Comparison of ENCODE assay signal across 8 mouse cellular contexts in the genomic region with DNA sequence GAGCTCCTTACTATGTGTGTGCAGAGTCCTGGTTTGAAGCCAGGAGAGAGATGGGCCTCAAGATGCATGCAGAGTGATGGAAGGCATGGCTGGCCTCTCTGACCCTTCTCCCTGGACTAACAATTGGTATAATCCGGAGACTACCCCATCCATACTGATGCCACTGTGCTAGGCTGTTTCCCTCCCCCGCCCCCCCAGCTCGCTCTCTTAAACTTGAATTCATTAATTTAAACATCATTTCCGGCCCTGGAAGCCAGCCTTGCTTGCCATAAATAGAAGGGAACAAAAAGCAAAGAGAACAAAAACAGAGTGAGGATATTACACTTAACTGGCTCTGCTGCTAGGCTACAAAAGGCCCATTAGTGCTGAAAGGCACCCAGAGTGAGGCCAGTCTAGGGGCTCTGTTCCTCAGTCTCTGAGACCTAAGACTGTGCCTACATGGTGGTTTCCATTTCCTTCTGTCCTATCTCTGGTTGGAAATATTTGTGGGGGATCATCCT. TPM values are rescaled to one million over a fixed set of nuclear protein-coding genes. Genes with fewer than 3 reads are reported as not detected.
DNase-seq lines count a peak whose midpoint lies in the region; ATAC-seq and TF ChIP-seq lines count a peak whose summit lies in the region.

No protein-coding gene starts in this region.

- 0 out of 2 replicates have a peak, but pooled peaks cover 3% of the 10 kb centered on the region for H3K36me3 ChIP-seq in embryonic facial prominence, embryonic 14.5 days (ENCODE audit: control insufficient read depth, insufficient read depth, low read length)
- no peaks in the 10 kb centered on the region for H3K36me3 ChIP-seq in hindbrain, embryonic 12.5 days
- H3K36me3 ChIP-seq in liver, embryonic 13.5 days: no peaks in the 10 kb centered on the region

- peak; percentile 63 for DNase-seq in embryonic facial prominence, embryonic 14.5 days (ENCODE audit: low spot score)
- DNase-seq in liver, embryonic 13.5 days: no peak
- DNase-seq in spleen, postnatal 36 days (ENCODE audit: low spot score in 2 of 2): no peak
- DNase-seq in MN1 (ENCODE audit: low spot score): no peak

- no peaks in the 10 kb centered on the region for H3K27me3 ChIP-seq in embryonic facial prominence, embryonic 14.5 days (replicated peaks; ENCODE audit: control insufficient read depth, insufficient read depth, low read length)
- no peaks in the 10 kb centered on the region for H3K27me3 ChIP-seq in hindbrain, embryonic 12.5 days
- no peaks in the 10 kb centered on the region for H3K27me3 ChIP-seq in liver, embryonic 13.5 days

- no peak for TF ChIP-seq POLR2A in olfactory bulb, adult 2 months (IDR thresholded peaks at IDR 0.05; ENCODE audit: insufficient read depth, low read depth, low read length)

- H3K27ac ChIP-seq in embryonic facial prominence, embryonic 14.5 days (replicated peaks; ENCODE audit: low read depth, low read length): peak overlapping the region; percentile 83
- peak overlapping the region; percentile 88 for H3K27ac ChIP-seq in hindbrain, embryonic 12.5 days
- H3K27ac ChIP-seq in liver, embryonic 13.5 days: peak overlapping the region; percentile 56
- H3K27ac ChIP-seq in olfactory bulb, adult 2 months (ENCODE audit: insufficient read depth, low read depth, low read length): peak overlapping the region; percentile 96

- no peak overlapping the region for H3K4me3 ChIP-seq in embryonic facial prominence, embryonic 14.5 days (ENCODE audit: low read depth, low read length)
- H3K4me3 ChIP-seq in hindbrain, embryonic 12.5 days: no peak overlapping the region
- H3K4me3 ChIP-seq in liver, embryonic 13.5 days (replicated peaks): no peak overlapping the region
- H3K4me3 ChIP-seq in olfactory bulb, adult 2 months (ENCODE audit: insufficient read depth, low read depth, low read length): no peak overlapping the region

- peaks cover 22% of the 10 kb centered on the region for H3K4me1 ChIP-seq in embryonic facial prominence, embryonic 14.5 days (ENCODE audit: control insufficient read depth, insufficient read depth, low read length)
- H3K4me1 ChIP-seq in hindbrain, embryonic 12.5 days: peaks cover 26% of the 10 kb centered on the region
- H3K4me1 ChIP-seq in liver, embryonic 13.5 days (replicated peaks): peaks cover 37% of the 10 kb centered on the region
- peaks cover 25% of the 10 kb centered on the region for H3K4me1 ChIP-seq in olfactory bulb, adult 2 months (ENCODE audit: control insufficient read depth, insufficient read depth, low read length)

- peak; percentile 53 for ATAC-seq in common myeloid progenitor, adult 5-6 weeks (replicated peaks; ENCODE audit: low read depth, poor library complexity, severe bottlenecking)
- ATAC-seq in embryonic facial prominence, embryonic 14.5 days (ENCODE audit: low read depth): peak; percentile 48; the same call in 1 of the 2 replicates
- ATAC-seq in hindbrain, embryonic 12.5 days (ENCODE audit: low FRiP score): peak; percentile 62; the same call in 1 of the 2 replicates
- ATAC-seq in liver, embryonic 13.5 days (ENCODE audit: low read depth): peak; percentile 18; the same call in 1 of the 2 replicates
- ATAC-seq in erythroid progenitor cell, adult 5-6 weeks (replicated peaks; ENCODE audit: low FRiP score, poor library complexity, severe bottlenecking): no peak

- H3K9me3 ChIP-seq in embryonic facial prominence, embryonic 14.5 days (ENCODE audit: control insufficient read depth, low read length): no peaks in the 10 kb centered on the region
- no peaks in the 10 kb centered on the region for H3K9me3 ChIP-seq in hindbrain, embryonic 12.5 days (replicated peaks)
- H3K9me3 ChIP-seq in liver, embryonic 13.5 days (replicated peaks): no peaks in the 10 kb centered on the region

- peak overlapping the region; percentile 29 for H3K4me2 ChIP-seq in embryonic facial prominence, embryonic 14.5 days (ENCODE audit: low read depth, low read length)
- no peak overlapping the region; the same call in 1 of the 2 replicates for H3K4me2 ChIP-seq in hindbrain, embryonic 12.5 days (replicated peaks)
- no peak overlapping the region for H3K4me2 ChIP-seq in liver, embryonic 13.5 days

- H3K9ac ChIP-seq in embryonic facial prominence, embryonic 14.5 days (ENCODE audit: low read depth, low read length): 0 out of 2 replicates have a peak overlapping the region, but pooled peaks have one; percentile 8
- no peak overlapping the region for H3K9ac ChIP-seq in hindbrain, embryonic 12.5 days
- no peak overlapping the region for H3K9ac ChIP-seq in liver, embryonic 13.5 days

- no peak for TF ChIP-seq CTCF in olfactory bulb, adult 2 months (IDR thresholded peaks at IDR 0.05; ENCODE audit: insufficient read depth, low read depth, low read length)

- whole genome bisulfite sequencing in embryonic facial prominence, embryonic 14.5 days: 54% methylated on average over 4 of the region's 4 CpGs
- whole genome bisulfite sequencing in hindbrain, embryonic 12.5 days: 26% methylated on average over 4 of the region's 4 CpGs
- WGBS in liver, embryonic 13.5 days (ENCODE audit: insufficient replicate concordance): 65% methylated on average over 4 of the region's 4 CpGs
- whole genome bisulfite sequencing in olfactory bulb, adult 2 months: 2% methylated on average over 4 of the region's 4 CpGs

RNA-seq across cellular contexts. Expression of a gene that starts 9.0 kb away (rescaled TPM):
- 8.3 and 37.4 TPM in 2 replicates for total RNA-seq in common myeloid progenitor, adult 5-6 weeks (2017)
- 37.9 and 40.1 TPM in 2 replicates for polyA plus RNA-seq in embryonic facial prominence, embryonic 14.5 days (2014; fragmentation: Nextera tagmentation; extraction: Ambion mirVana)
- polyA plus RNA-seq in hindbrain, embryonic 12.5 days (2016; fragmentation: Nextera tagmentation; extraction: Ambion mirVana): 20.5 and 25.5 TPM in 2 replicates
- 2.2 and 3.3 TPM in 2 replicates for polyA plus RNA-seq in liver, embryonic 13.5 days (2015; fragmentation: Nextera tagmentation; extraction: Ambion mirVana)
- polyA plus RNA-seq in olfactory bulb, adult 2 months (2012; ENCODE audit: insufficient read depth, insufficient read length, low replicate concordance, missing spikeins): not detected in 2 replicates
- 11.3 and 11.9 TPM in 2 replicates for total RNA-seq in erythroid progenitor cell, adult 5-6 weeks (2015; ENCODE audit: low replicate concordance)
- total RNA-seq in erythroid progenitor cell, adult 5-6 weeks (2017; ENCODE audit: low replicate concordance): 11.7 and 22.5 TPM in 2 replicates

RNA-seq across cellular contexts. Expression of a gene that starts 24.6 kb away (rescaled TPM):
- total RNA-seq in common myeloid progenitor, adult 5-6 weeks (2017): 0.05 TPM in 1 of 2 replicates, not detected in the other
- 2.8 and 2.9 TPM in 2 replicates for polyA plus RNA-seq in embryonic facial prominence, embryonic 14.5 days (2014; fragmentation: Nextera tagmentation; extraction: Ambion mirVana)
- 2.1 and 2.8 TPM in 2 replicates for polyA plus RNA-seq in hindbrain, embryonic 12.5 days (2016; fragmentation: Nextera tagmentation; extraction: Ambion mirVana)
- polyA plus RNA-seq in liver, embryonic 13.5 days (2015; fragmentation: Nextera tagmentation; extraction: Ambion mirVana): 0.88 and 0.99 TPM in 2 replicates
- polyA plus RNA-seq in olfactory bulb, adult 2 months (2012; ENCODE audit: insufficient read depth, insufficient read length, low replicate concordance, missing spikeins): not detected in 2 replicates
- total RNA-seq in erythroid progenitor cell, adult 5-6 weeks (2015; ENCODE audit: low replicate concordance): 1.1 TPM in 1 of 2 replicates, not detected in the other
- total RNA-seq in erythroid progenitor cell, adult 5-6 weeks (2017; ENCODE audit: low replicate concordance): not detected in 2 replicates

RNA-seq across cellular contexts. Expression of a gene that starts 30.9 kb away (rescaled TPM):
- 59.3 and 60.5 TPM in 2 replicates for total RNA-seq in common myeloid progenitor, adult 5-6 weeks (2017)
- 78.9 and 86.3 TPM in 2 replicates for polyA plus RNA-seq in embryonic facial prominence, embryonic 14.5 days (2014; fragmentation: Nextera tagmentation; extraction: Ambion mirVana)
- 86.5 and 87.0 TPM in 2 replicates for polyA plus RNA-seq in hindbrain, embryonic 12.5 days (2016; fragmentation: Nextera tagmentation; extraction: Ambion mirVana)
- polyA plus RNA-seq in liver, embryonic 13.5 days (2015; fragmentation: Nextera tagmentation; extraction: Ambion mirVana): 40.7 and 43.9 TPM in 2 replicates
- not detected in 2 replicates for polyA plus RNA-seq in olfactory bulb, adult 2 months (2012; ENCODE audit: insufficient read depth, insufficient read length, low replicate concordance, missing spikeins)
- 49.0 and 54.1 TPM in 2 replicates for total RNA-seq in erythroid progenitor cell, adult 5-6 weeks (2015; ENCODE audit: low replicate concordance)
- 73.9 and 83.1 TPM in 2 replicates for total RNA-seq in erythroid progenitor cell, adult 5-6 weeks (2017; ENCODE audit: low replicate concordance)
